Mouse (Mus musculus): ENCODE data around the gene Mapkbp1.

Mapkbp1 gene

GRCm38 (mm10) chr2:119972537-119972879 lies at the start of gene Mapkbp1:
Gene Mapkbp1 (plus strand): TSS chr2:119972699.
- DNase-seq (ENCODE audit: low read depth, low spot score) = no peak

GRCm38 (mm10) chr2:119970571-119970970 lies 1.9 kb upstream of the Mapkbp1 start:
- peak; percentile 34 for DNase-seq (ENCODE audit: low read depth, low spot score)

- DNase-seq (ENCODE audit: low read depth, low spot score) = no peak
These were observed 1.2 kb upstream of the Mapkbp1 start for GRCm38 (mm10) chr2:119971316-119971715.

DNA sequence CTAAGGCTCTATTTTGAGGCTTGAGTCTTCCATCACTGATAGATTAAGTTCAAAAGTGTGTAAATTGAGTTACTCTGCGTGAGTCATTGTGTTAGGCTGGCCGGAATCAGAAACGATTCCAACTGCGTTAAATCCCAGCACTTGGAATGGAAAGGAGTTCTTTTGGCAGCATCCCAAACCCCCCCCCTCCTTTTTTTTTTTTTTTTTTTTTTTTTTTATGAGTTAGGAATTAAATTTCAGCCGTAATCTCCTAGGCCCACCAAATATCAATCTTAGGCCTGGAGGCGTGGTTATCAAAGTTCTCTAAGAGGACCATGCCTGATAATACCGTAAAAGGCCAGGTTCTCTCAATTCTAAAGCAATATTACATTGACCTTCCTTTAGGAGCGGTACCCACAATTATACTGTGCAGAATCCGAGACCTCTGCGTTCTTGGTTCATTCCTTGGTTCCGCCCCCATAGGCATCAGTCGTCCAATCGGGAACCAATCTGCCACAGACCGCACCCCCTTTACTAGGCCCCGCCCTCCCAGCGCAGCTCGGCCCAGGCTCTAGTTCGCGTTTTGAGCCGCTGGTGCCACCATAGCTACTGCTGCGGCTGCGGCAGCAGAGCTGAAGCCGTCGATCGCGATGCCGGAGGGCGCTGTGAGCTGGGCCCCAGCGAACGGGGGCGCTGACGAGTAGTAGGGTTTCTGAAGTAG lies 512 bp upstream of the Mapkbp1 start:
- peak; percentile 92 for DNase-seq (ENCODE audit: low read depth, low spot score)

- DNase-seq (ENCODE audit: low read depth, low spot score) = no peak
These were observed 8.0 kb downstream of the Mapkbp1 start for GRCm38 (mm10) chr2:119980343-119980986.

- DNase-seq (ENCODE audit: low read depth, low spot score) = no peak
These were observed 9.1 kb downstream of the Mapkbp1 start for GRCm38 (mm10) chr2:119981631-119982030.

DNA sequence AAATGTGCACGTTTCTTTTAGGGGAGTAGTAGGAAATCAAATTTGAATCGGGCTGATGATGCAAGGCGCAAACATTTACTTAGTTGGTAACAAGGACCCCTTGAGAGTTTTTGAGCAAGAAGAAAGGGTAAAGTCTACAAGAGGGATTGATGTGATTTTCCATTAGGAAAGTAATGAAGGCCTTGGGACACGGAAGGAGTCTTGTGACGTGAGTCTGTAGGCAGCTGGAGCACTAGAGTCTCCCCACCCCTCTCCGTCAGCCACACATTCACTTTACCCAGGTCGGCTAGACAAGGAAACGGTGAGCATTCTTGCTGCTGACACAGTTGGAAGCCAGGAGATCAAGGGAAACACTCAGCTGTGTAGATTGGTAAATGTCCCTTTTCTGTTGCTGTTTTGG lies 13.4 kb downstream of the Mapkbp1 start:
- DNase-seq (ENCODE audit: low read depth, low spot score) = no peak

GRCm38 (mm10) chr2:119986369-119986768 lies 13.9 kb downstream of the Mapkbp1 start:
- DNase-seq (ENCODE audit: low read depth, low spot score) = no peak

DNA sequence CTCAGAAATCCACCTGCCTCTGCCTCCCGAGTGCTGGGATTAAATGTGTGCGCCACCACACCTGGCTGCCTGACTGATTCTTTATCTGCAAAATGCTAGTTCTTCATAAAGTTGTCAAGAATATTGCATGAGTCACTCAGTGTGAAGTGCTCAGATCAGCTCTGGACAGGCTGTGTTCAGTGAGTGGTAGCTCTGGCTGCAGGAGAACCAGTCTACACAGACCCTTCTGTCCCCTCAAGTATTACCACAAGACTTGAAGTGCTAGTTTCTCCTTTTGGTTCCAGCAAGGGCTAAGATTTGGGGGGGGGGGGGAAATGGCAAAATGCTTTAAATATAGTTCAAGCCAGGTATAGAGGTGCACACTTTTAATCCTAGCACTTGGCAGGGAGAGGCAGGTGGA lies 14.9 kb downstream of the Mapkbp1 start:
- no peak for DNase-seq (ENCODE audit: low read depth, low spot score)

- DNase-seq (ENCODE audit: low read depth, low spot score) = no peak
These were observed 16.5 kb downstream of the Mapkbp1 start for GRCm38 (mm10) chr2:119988952-119989351.

DNA sequence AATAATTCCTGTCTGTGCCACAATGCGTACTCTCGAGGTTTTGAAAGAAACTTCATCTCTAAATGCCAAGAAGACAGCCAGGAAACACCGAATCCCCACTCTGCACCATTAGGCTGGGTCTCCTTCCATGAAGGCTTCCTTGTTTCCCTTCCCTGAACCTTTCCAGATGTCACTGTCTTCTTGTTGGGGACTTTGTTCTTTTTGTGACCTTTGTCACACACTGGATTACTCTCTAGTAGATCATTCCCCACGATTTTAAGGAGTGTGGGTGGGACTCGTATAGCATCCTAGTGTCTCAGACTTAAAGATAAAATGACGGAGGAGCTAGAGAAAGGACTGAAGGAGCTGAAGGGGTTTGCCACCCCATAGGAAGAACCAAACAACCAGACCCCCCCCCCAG lies 18.4 kb downstream of the Mapkbp1 start:
- DNase-seq (ENCODE audit: low read depth, low spot score) = no peak

DNA sequence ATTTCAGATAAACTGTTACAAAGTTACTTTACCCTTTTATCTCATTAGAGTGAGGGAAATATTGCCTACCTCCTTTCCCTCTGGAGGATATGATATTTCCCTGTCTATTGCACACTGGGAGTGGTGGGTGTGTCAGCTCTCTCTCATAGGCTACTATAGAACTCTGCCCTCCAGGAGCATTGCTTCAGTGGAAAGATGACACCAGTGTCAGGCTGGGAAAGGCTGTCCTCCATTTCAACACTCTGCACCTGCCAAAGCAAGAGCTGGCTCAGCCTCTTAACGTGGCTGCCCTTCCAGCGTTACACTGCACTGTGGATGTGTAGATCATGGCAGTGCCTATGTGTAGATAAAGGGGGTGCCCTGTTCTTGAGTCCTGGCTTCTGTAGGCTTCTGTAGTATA lies 19.9 kb downstream of the Mapkbp1 start:
- DNase-seq (ENCODE audit: low read depth, low spot score) = peak; percentile 73

DNA sequence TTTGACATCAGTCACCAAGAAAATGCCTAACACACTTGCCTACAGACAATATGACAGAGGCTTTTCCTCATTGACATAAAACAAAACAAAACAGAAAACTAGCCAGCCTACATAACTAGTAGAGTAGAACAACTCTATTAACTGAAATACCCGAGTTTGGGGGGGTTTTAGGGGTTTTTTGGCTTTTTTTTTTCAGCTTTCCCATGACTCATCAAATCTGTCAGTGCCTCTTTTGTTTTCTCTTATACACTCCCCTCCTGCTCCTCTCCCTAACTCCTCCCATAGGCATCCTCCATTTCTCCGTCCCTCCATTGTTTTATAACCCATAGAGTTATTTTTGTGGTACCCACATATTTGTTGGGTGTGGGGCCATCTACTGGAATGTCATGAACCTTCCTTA lies 21.0 kb downstream of the Mapkbp1 start:
- no peak for DNase-seq (ENCODE audit: low read depth, low spot score)

- no peak for DNase-seq (ENCODE audit: low read depth, low spot score)
These were observed 22.3 kb downstream of the Mapkbp1 start for GRCm38 (mm10) chr2:119994839-119995238.

GRCm38 (mm10) chr2:119995391-119996281 lies 23.1 kb downstream of the Mapkbp1 start:
- DNase-seq (ENCODE audit: low read depth, low spot score) = peak; percentile 37

GRCm38 (mm10) chr2:119997354-119997753 lies 24.9 kb downstream of the Mapkbp1 start:
- no peak for DNase-seq (ENCODE audit: low read depth, low spot score)

DNA sequence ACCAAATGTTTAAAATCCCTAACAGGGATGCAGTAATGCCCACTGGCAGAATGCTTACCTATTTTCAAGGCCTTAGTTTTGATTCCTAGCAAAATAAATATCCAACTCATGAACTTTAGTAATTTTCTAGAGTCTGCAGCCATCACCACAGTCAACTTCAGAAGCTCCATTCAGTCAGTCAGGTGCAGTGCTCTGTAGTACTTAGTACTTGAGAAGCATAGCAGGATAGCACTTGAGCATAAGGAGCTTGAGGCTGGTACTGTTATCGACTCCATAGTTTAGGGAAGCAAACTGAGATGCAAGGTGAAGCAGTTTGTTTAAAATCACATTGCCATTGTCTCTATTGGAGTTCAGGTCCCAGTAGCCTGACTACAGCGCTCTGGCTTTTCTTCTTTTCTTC lies 27.2 kb downstream of the Mapkbp1 start:
- no peak for DNase-seq (ENCODE audit: low read depth, low spot score)

GRCm38 (mm10) chr2:120000882-120001584 lies 28.5 kb downstream of the Mapkbp1 start:
- no peak for DNase-seq (ENCODE audit: low read depth, low spot score)

GRCm38 (mm10) chr2:120001956-120002355 lies 29.5 kb downstream of the Mapkbp1 start:
- DNase-seq (ENCODE audit: low read depth, low spot score) = no peak

GRCm38 (mm10) chr2:120003970-120004369 lies 31.5 kb downstream of the Mapkbp1 start:
- no peak for DNase-seq (ENCODE audit: low read depth, low spot score)

- no peak for DNase-seq (ENCODE audit: low read depth, low spot score)
These were observed 34.2 kb downstream of the Mapkbp1 start for GRCm38 (mm10) chr2:120006696-120007095.

- no peak for DNase-seq (ENCODE audit: low read depth, low spot score)
These were observed 35.2 kb downstream of the Mapkbp1 start for GRCm38 (mm10) chr2:120007680-120008210.
